Mouse (Mus musculus): ENCODE measurements around the gene Ly6g6c. TPM values are rescaled to one million over a fixed set of nuclear protein-coding genes. Genes with fewer than 3 reads are reported as not detected.

Ly6g6c gene
- polyA plus RNA-seq, 1 experiment from 2014 or later: not detected

DNA sequence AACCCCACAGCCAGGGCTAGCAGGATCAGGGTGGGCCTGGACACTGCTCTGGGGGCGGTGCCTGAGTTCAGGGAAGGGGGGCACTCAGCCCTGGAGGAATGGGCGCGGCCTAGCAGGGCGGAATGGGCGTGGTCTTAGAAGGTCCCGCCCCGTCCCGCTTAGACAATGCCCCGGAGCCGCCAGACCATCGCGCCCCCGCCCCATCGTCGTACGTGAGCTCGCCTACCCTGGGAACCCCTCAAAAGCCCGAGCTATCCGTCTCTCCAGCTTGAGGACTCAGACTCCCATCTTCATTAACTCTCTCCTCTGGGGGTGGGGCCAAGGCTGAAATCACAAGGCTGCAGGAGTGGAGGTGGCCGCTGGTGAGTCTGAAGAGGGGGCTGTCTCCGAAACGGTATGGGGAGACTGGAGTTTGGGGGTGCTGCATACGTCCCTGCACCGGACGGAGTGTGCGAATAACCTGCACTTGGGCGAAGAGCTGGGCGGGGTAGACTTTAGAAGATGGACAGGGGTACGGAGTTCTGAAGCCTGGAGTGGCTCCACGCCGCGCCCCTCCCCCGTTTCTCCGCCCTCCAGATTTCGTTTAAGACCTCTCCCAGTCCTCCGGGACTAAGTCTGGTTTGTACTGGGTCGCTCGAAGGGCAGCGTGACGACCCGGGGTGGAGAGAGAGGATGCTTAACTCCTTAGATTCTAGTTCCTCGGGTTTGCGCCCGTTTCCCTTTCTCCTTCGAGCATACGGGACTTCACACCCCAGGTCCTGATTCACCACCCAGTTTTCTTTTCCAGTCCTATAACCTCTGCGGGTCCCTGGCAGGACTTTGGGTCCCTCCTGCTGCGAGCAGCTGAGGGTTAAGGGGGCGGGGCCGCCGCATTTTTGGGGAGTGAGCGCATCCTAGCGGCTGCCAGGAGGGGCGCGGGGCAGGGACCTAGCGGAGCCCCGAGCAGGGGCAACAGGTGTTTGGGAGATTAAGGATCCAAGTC lies 6.0 kb upstream of the Ly6g6c start, which contains the start of gene Ddah2:
Gene Ddah2, plus strand, starts transcription at position 125 of the 982 bp plus-strand sequence.
- peak within 1 kb of the TSS; percentile 83 for H3K4me3 ChIP-seq (replicated peaks)
- H3K27ac ChIP-seq: peak within 1 kb of the TSS; percentile 96
- H3K36me3 ChIP-seq: peaks cover 75% of the 10 kb centered on the region
- H3K4me2 ChIP-seq: peak within 1 kb of the TSS; percentile 91
- peaks cover 13% of the 10 kb centered on the region for H3K27me3 ChIP-seq
- H3K9ac ChIP-seq (replicated peaks): peak within 1 kb of the TSS; percentile 88
- under 1% methylated on average over 57 of the region's 57 CpGs for whole genome bisulfite sequencing
- peaks cover 24% of the 10 kb centered on the region for H3K4me1 ChIP-seq (replicated peaks)
- no peaks in the 10 kb centered on the region for H3K9me3 ChIP-seq
- ATAC-seq (ENCODE audit: insufficient number of reproducible peaks, insufficient read depth, low FRiP score, low TSS enrichment, low read depth): peak; percentile 82

DNA sequence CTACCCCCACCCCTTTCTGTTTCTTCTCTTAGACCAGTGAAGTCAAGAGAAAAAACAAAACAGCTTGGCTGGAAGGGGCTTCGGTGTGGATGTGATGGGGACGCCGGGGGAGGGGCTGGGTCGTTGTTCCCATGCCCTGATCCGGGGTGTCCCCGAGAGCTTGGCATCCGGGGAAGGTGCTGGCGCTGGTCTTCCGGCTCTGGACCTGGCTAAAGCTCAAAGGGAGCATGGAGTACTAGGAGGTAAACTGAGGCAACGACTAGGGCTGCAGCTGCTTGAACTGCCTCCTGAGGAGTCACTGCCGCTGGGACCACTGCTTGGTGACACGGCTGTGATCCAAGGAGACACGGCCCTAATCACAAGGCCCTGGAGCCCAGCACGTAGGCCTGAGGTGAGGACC lies 5.1 kb upstream of the Ly6g6c start:
- no peak for ATAC-seq (ENCODE audit: insufficient number of reproducible peaks, insufficient read depth, low FRiP score, low TSS enrichment, low read depth)
- Histone ChIP-seq H3K4me3 (replicated peaks) (peak overlapping the region; percentile 83), H3K4me2 (peak overlapping the region; percentile 91), H3K9me3 (no peaks in the 10 kb centered on the region), H3K9ac (replicated peaks) (peak overlapping the region; percentile 88), H3K27me3 (peaks cover 21% of the 10 kb centered on the region), H3K27ac (no peak overlapping the region), H3K4me1 (replicated peaks) (peaks cover 31% of the 10 kb centered on the region), H3K36me3 (peaks cover 68% of the 10 kb centered on the region)
- WGBS: 26% methylated on average over 14 of the region's 14 CpGs

GRCm38 (mm10) chr17:35060737-35061297 lies 4.4 kb upstream of the Ly6g6c start:
- peaks cover 39% of the 10 kb centered on the region for H3K4me1 ChIP-seq (replicated peaks)
- H3K4me3 ChIP-seq (replicated peaks): peak overlapping the region; percentile 83
- peaks cover 28% of the 10 kb centered on the region for H3K27me3 ChIP-seq
- H3K9ac ChIP-seq (replicated peaks): peak overlapping the region; percentile 88
- H3K36me3 ChIP-seq: peaks cover 61% of the 10 kb centered on the region
- no peaks in the 10 kb centered on the region for H3K9me3 ChIP-seq
- 59% methylated on average over 22 of the region's 22 CpGs for WGBS
- peak overlapping the region; percentile 91 for H3K4me2 ChIP-seq
- ATAC-seq (ENCODE audit: insufficient number of reproducible peaks, insufficient read depth, low FRiP score, low TSS enrichment, low read depth): no peak
- no peak overlapping the region for H3K27ac ChIP-seq

DNA sequence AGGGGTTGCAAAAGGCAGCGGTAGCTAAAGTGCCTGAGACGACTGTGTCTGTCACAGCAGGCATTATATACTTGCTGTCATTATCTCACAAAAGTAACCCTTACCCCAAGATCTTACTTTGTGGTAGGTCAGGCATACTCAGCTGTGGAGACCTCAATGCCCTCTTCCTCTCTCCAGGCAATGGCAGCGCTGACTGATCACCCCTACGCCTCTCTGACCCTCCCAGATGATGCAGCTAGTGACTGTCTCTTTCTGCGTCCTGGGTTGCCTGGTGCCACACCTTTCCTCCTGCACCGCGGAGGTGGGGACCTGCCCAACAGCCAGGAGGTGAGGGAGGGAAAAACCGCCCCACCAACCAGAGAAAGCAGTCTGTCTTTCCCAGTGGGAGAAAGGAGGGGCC lies 3.9 kb upstream of the Ly6g6c start:
- WGBS: 84% methylated on average over 8 of the region's 8 CpGs
- Histone ChIP-seq H3K27ac (no peak overlapping the region), H3K9ac (replicated peaks) (no peak overlapping the region), H3K4me2 (no peak overlapping the region), H3K4me1 (replicated peaks) (peaks cover 39% of the 10 kb centered on the region), H3K27me3 (peaks cover 33% of the 10 kb centered on the region), H3K9me3 (no peaks in the 10 kb centered on the region), H3K36me3 (peaks cover 56% of the 10 kb centered on the region), H3K4me3 (replicated peaks) (0 out of 2 replicates have a peak overlapping the region, but pooled peaks have one; percentile 83)
- no peak for ATAC-seq (ENCODE audit: insufficient number of reproducible peaks, insufficient read depth, low FRiP score, low TSS enrichment, low read depth)

DNA sequence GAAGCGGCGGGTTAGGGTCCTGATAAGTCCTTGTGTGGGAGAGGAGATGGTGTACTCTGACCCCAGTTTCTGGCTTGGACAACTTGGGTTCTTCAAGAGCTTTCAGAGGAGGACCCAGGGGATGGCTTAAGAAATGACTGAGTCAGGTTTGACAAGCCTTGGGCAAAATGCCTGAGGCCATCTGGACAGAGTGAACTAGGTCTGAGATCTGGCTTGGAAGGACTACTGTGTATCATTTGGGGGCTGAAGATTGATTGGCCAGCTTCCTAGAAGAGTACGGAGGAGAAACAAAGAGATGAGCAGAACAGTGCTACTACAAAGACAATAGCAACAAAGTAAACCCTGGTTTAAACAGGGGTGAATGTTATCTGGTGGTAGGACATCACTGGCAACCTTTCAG lies 1.7 kb upstream of the Ly6g6c start:
- 93% methylated on average over 3 of the region's 3 CpGs for WGBS
- Histone ChIP-seq H3K27ac (no peak overlapping the region), H3K4me1 (replicated peaks) (peaks cover 35% of the 10 kb centered on the region), H3K4me3 (replicated peaks) (no peak overlapping the region), H3K9ac (replicated peaks) (no peak overlapping the region), H3K9me3 (no peaks in the 10 kb centered on the region), H3K36me3 (peaks cover 36% of the 10 kb centered on the region), H3K4me2 (no peak overlapping the region), H3K27me3 (peaks cover 55% of the 10 kb centered on the region)
- no peak for ATAC-seq (ENCODE audit: insufficient number of reproducible peaks, insufficient read depth, low FRiP score, low TSS enrichment, low read depth)

GRCm38 (mm10) chr17:35064378-35064877 lies 760 bp upstream of the Ly6g6c start:
- Histone ChIP-seq H3K4me2 (peak overlapping the region; percentile 66), H3K4me3 (replicated peaks) (peak overlapping the region; percentile 38), H3K9me3 (no peaks in the 10 kb centered on the region), H3K27me3 (peaks cover 64% of the 10 kb centered on the region), H3K27ac (no peak overlapping the region; the same call in 1 of the 2 replicates), H3K9ac (replicated peaks) (no peak overlapping the region), H3K4me1 (replicated peaks) (peaks cover 32% of the 10 kb centered on the region), H3K36me3 (peaks cover 36% of the 10 kb centered on the region)
- ATAC-seq (ENCODE audit: insufficient number of reproducible peaks, insufficient read depth, low FRiP score, low TSS enrichment, low read depth): no peak
- 29% methylated on average over 10 of the region's 10 CpGs for WGBS

- WGBS: 44% methylated on average over 10 of the region's 10 CpGs
- no peaks in the 10 kb centered on the region for H3K9me3 ChIP-seq
- H3K4me2 ChIP-seq: peak within 1 kb of the TSS; percentile 66
- peak within 1 kb of the TSS; percentile 38 for H3K4me3 ChIP-seq (replicated peaks)
- H3K9ac ChIP-seq (replicated peaks): peak within 1 kb of the TSS; percentile 47
- no peak for ATAC-seq (ENCODE audit: insufficient number of reproducible peaks, insufficient read depth, low FRiP score, low TSS enrichment, low read depth)
- H3K4me1 ChIP-seq (replicated peaks): peaks cover 19% of the 10 kb centered on the region
- peak within 1 kb of the TSS; percentile 47; the same call in 1 of the 2 replicates for H3K27ac ChIP-seq
- H3K27me3 ChIP-seq: peaks cover 64% of the 10 kb centered on the region
- peaks cover 26% of the 10 kb centered on the region for H3K36me3 ChIP-seq
Measured at GRCm38 (mm10) chr17:35066084-35066483, 896 bp downstream of the Ly6g6c start, which contains the start of gene Mpig6b. TSS of gene Mpig6b (minus strand) at chr17:35066184.

DNA sequence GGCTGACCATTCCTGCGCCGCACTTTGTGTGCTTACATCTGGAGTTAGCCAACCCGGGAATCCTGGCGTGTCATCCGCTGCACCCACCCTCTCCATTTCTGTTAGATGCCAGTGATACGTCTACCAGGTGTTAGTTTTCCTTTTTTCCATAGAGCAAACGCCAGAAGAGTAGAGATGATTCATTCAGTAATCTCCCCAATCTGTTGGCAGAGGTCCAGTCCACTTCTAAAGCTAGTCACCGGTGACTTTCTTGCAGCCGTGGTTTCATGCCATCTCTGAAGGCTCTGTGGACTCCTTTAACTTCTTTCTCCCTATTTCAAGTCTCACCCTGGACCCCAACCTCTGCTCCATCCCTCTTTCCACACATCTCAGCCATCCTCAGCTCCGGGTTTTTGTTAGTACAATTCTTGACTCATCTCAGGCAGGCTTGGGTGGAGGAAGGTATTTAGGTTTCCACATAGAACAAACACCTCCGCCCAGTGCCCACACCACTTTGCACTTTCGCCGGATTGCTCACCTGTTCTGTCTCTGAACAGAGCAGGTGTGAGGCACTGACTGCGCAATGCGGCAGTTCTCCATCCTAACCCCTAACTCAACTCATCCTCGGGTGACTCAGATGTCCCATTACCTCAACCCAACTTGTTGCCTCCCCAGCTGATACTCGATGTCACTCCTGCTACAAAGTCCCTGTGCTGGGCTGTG lies 3.2 kb downstream of the Ly6g6c start:
- Histone ChIP-seq H3K9ac (replicated peaks) (no peak overlapping the region), H3K9me3 (no peaks in the 10 kb centered on the region), H3K4me3 (replicated peaks) (no peak overlapping the region), H3K27me3 (peaks cover 60% of the 10 kb centered on the region), H3K4me2 (no peak overlapping the region), H3K27ac (no peak overlapping the region), H3K36me3 (peaks cover 4% of the 10 kb centered on the region; the same call in 1 of the 2 replicates), H3K4me1 (replicated peaks) (peaks cover 15% of the 10 kb centered on the region)
- WGBS: 84% methylated on average over 17 of the region's 17 CpGs
- no peak for ATAC-seq (ENCODE audit: insufficient number of reproducible peaks, insufficient read depth, low FRiP score, low TSS enrichment, low read depth)

GRCm38 (mm10) chr17:35070556-35071229 lies 5.5 kb downstream of the Ly6g6c start:
- no peaks in the 10 kb centered on the region for H3K36me3 ChIP-seq
- ATAC-seq (ENCODE audit: insufficient number of reproducible peaks, insufficient read depth, low FRiP score, low TSS enrichment, low read depth): no peak
- no peaks in the 10 kb centered on the region for H3K9me3 ChIP-seq
- peaks cover 37% of the 10 kb centered on the region for H3K27me3 ChIP-seq
- H3K27ac ChIP-seq: no peak overlapping the region
- peaks cover 9% of the 10 kb centered on the region for H3K4me1 ChIP-seq (replicated peaks)
- no peak overlapping the region for H3K4me3 ChIP-seq (replicated peaks)
- H3K4me2 ChIP-seq: no peak overlapping the region
- no peak overlapping the region for H3K9ac ChIP-seq (replicated peaks)
- 58% methylated on average over 6 of the region's 6 CpGs for WGBS

GRCm38 (mm10) chr17:35071454-35071853 lies 6.3 kb downstream of the Ly6g6c start:
- peaks cover 10% of the 10 kb centered on the region for H3K4me1 ChIP-seq (replicated peaks)
- H3K27me3 ChIP-seq: peaks cover 30% of the 10 kb centered on the region
- H3K4me3 ChIP-seq (replicated peaks): no peak overlapping the region
- no peaks in the 10 kb centered on the region for H3K9me3 ChIP-seq
- ATAC-seq (ENCODE audit: insufficient number of reproducible peaks, insufficient read depth, low FRiP score, low TSS enrichment, low read depth): no peak
- no peaks in the 10 kb centered on the region for H3K36me3 ChIP-seq
- H3K4me2 ChIP-seq: no peak overlapping the region
- no peak overlapping the region for H3K27ac ChIP-seq
- H3K9ac ChIP-seq (replicated peaks): no peak overlapping the region
- 76% methylated on average over 9 of the region's 9 CpGs for WGBS

All from limb, embryonic 12.5 days (tissue).